Mouse (Mus musculus): ENCODE results near the gene Ipo13. TPM values are rescaled to one million over a fixed set of nuclear protein-coding genes. Genes with fewer than 3 reads are reported as not detected.

Gene Ipo13
- polyA plus RNA-seq, 1 experiment from 2014 or later, result 40.3 TPM

Other genes starting within 250 kb of the Ipo13 start
- gene Dmap1, start 232.7 kb downstream of the Ipo13 start, polyA plus RNA-seq (2016; fragmentation: Nextera tagmentation; extraction: Ambion mirVana), result 87.0 and 87.5 TPM in 2 replicates
- gene Gm12845, start 190.6 kb downstream of the Ipo13 start, polyA plus RNA-seq (2016; fragmentation: Nextera tagmentation; extraction: Ambion mirVana), result not detected in 2 replicates
- gene Klf17, start 149.4 kb downstream of the Ipo13 start, polyA plus RNA-seq (2016; fragmentation: Nextera tagmentation; extraction: Ambion mirVana), result not detected in 2 replicates
- gene Slc6a9, start 80.5 kb downstream of the Ipo13 start, polyA plus RNA-seq (2016; fragmentation: Nextera tagmentation; extraction: Ambion mirVana), result 14.7 and 16.5 TPM in 2 replicates
- 2.2 and 2.7 TPM in 2 replicates for gene Ccdc24, start 42.4 kb downstream of the Ipo13 start, polyA plus RNA-seq (2016; fragmentation: Nextera tagmentation; extraction: Ambion mirVana)
- gene B4galt2, start 31.5 kb downstream of the Ipo13 start, polyA plus RNA-seq (2016; fragmentation: Nextera tagmentation; extraction: Ambion mirVana), result 36.4 and 39.8 TPM in 2 replicates
- gene Atp6v0b, start 27.7 kb downstream of the Ipo13 start, polyA plus RNA-seq (2016; fragmentation: Nextera tagmentation; extraction: Ambion mirVana), result 160 and 175 TPM in 2 replicates
- 18.3 and 18.8 TPM in 2 replicates for gene Dph2, start 23.0 kb downstream of the Ipo13 start, polyA plus RNA-seq (2016; fragmentation: Nextera tagmentation; extraction: Ambion mirVana)
- 16.4 and 16.8 TPM in 2 replicates for gene Artn, start 14.8 kb upstream of the Ipo13 start, polyA plus RNA-seq (2016; fragmentation: Nextera tagmentation; extraction: Ambion mirVana)
- 8.9 and 12.1 TPM in 2 replicates for gene St3gal3, start 219.9 kb upstream of the Ipo13 start, polyA plus RNA-seq (2016; fragmentation: Nextera tagmentation; extraction: Ambion mirVana)